Mouse (Mus musculus): ENCODE measurements around the gene Tmem92.

DNA sequence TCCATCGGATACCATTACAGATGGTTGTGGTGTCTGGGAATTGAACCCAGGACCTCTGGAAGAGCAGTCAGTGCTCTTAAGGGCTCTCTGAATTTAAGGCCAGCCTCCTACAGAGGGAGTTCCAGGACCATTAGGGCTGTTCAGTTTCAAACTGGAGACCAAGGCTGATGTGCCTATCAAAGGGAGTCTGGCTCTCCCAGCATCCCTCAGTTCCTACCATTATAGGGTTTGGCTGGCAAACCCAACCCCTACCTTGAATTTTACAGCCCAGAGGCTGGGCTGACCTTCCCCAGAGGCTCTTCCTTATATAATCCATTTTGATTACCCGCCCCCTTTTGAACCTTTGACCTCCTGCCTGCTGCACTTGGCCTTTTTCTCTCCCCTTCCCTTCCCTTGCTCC lies 46.8 kb downstream of the Tmem92 start:
- TF ChIP-seq TAL1 (conservative IDR thresholded peaks at IDR 0.05; ENCODE audit: low read depth, low read length) (no peak), CTCF (IDR thresholded peaks at IDR 0.05; ENCODE audit: low read depth, low read length) (no peak), GATA1 (IDR thresholded peaks at IDR 0.05; ENCODE audit: borderline replicate concordance, low read length) (no peak), POLR2AphosphoS5 (IDR thresholded peaks at IDR 0.05; ENCODE audit: insufficient replicate concordance, low read depth, low read length) (no peak), GATA2 (IDR thresholded peaks at IDR 0.05; ENCODE audit: borderline replicate concordance, low read depth, low read length) (no peak)
